Mouse (Mus musculus) bone marrow macrophage, adult 2 months (primary cell): ENCODE measurements around the gene Mfng.

Experiments
- CTCF ChIP-seq: IDR thresholded peaks from 2 replicates; pipeline ENCODE4 v1.5.1; 2012; ENCODE audit warnings: low read depth, mild to moderate bottlenecking, low read length, moderate library complexity
- POLR2A ChIP-seq: IDR thresholded peaks from 2 replicates; pipeline ENCODE4 v1.6.1; 2012; ENCODE audit warnings: mild to moderate bottlenecking, low read depth, low read length, borderline replicate concordance

- TF ChIP-seq CTCF (no peak), POLR2A (no peak)
Observed at GRCm38 (mm10) chr15:78770983-78771355, 2.3 kb downstream of the Mfng start.
